Mouse (Mus musculus): ENCODE measurements around the gene Igfbp3.

GRCm38 (mm10) chr11:7160637-7161101, 53.1 kb downstream of the Igfbp3 start:
- TF ChIP-seq CTCF (IDR thresholded peaks at IDR 0.05; ENCODE audit: control insufficient read depth, insufficient read depth, insufficient replicate concordance, low read depth, low read length) (no peak), POLR2A (IDR thresholded peaks at IDR 0.05; ENCODE audit: control insufficient read depth, low read depth, low read length) (no peak)
